27 mouse cellular contexts compared by ENCODE assay signal in genomic region chr15:53001964-53002363, GRCm38 (mm10).
DNase-seq lines count a peak whose midpoint lies in the region; ATAC-seq and TF ChIP-seq lines count a peak whose summit lies in the region.
"Had no signal": no experiment of that assay in that cellular context is flagged by ENCODE, and none has a peak within 500 bp of the region (broad histone marks: within the 10 kb centered on the region; RNA-seq: fewer than 3 reads in every experiment).

No protein-coding gene starts in this region.

- no peak for TF ChIP-seq POLR2A in myocyte (IDR thresholded peaks at IDR 0.05; ENCODE audit: insufficient read length, low read depth)

- peak overlapping the region; percentile 79 for H3K27ac ChIP-seq in left cerebral cortex, adult 2 months
- no peak overlapping the region for H3K27ac ChIP-seq in kidney, embryonic 16.5 days (ENCODE audit: low read length)
- H3K27ac ChIP-seq: embryonic facial prominence, embryonic 12.5 days; embryonic facial prominence, embryonic 15.5 days; forebrain, embryonic 12.5 days; forebrain, embryonic 15.5 days; hindbrain, embryonic 10.5 days; hindbrain, embryonic 13.5 days; intestine, embryonic 15.5 days had no signal

- no peak overlapping the region for H3K9ac ChIP-seq in kidney, embryonic 16.5 days (replicated peaks; ENCODE audit: low read length)
- H3K9ac ChIP-seq: embryonic facial prominence, embryonic 12.5 days; embryonic facial prominence, embryonic 15.5 days; forebrain, embryonic 12.5 days; forebrain, embryonic 15.5 days; hindbrain, embryonic 13.5 days; intestine, embryonic 15.5 days had no signal

- no peaks in the 10 kb centered on the region for H3K27me3 ChIP-seq in myocyte (ENCODE audit: control insufficient read depth, insufficient read depth, insufficient read length)
- H3K27me3 ChIP-seq in kidney, embryonic 16.5 days (ENCODE audit: insufficient read depth, low read length): no peaks in the 10 kb centered on the region
- H3K27me3 ChIP-seq: embryonic facial prominence, embryonic 12.5 days; embryonic facial prominence, embryonic 15.5 days; forebrain, embryonic 12.5 days; forebrain, embryonic 15.5 days; hindbrain, embryonic 13.5 days; intestine, embryonic 15.5 days; Patski had no signal

- H3K9me3 ChIP-seq in kidney, embryonic 16.5 days (ENCODE audit: low read length): no peaks in the 10 kb centered on the region
- H3K9me3 ChIP-seq: embryonic facial prominence, embryonic 12.5 days; embryonic facial prominence, embryonic 15.5 days; forebrain, embryonic 12.5 days; forebrain, embryonic 15.5 days; hindbrain, embryonic 10.5 days; hindbrain, embryonic 13.5 days; intestine, embryonic 15.5 days had no signal

- no peak overlapping the region for H3K4me3 ChIP-seq in left cerebral cortex, adult 2 months
- H3K4me3 ChIP-seq in myocyte: no peak overlapping the region
- H3K4me3 ChIP-seq in kidney, embryonic 16.5 days (ENCODE audit: low read length): no peak overlapping the region
- H3K4me3 ChIP-seq: embryonic facial prominence, embryonic 12.5 days; embryonic facial prominence, embryonic 15.5 days; erythroblast, embryonic 14.5 days; forebrain, embryonic 12.5 days; forebrain, embryonic 15.5 days; hindbrain, embryonic 10.5 days; hindbrain, embryonic 13.5 days; intestine, embryonic 15.5 days had no signal

- 66% methylated on average over 4 of the region's 4 CpGs for WGBS in kidney, embryonic 16.5 days

- DNase-seq in adrenal gland, adult 2 months: peak; percentile 6
- DNase-seq in adrenal gland, postnatal 4 days (ENCODE audit: low spot score in 2 of 2): no peak
- DNase-seq in left cerebral cortex, adult 2 months (ENCODE audit: extremely low spot score in 1 of 2, low spot score in 2 of 2): no peak
- DNase-seq in left cerebral cortex, postnatal 4 days: no peak
- peak; percentile 41 for DNase-seq in Muller cell, postnatal 12 days (ENCODE audit: inconsistent ontology term)
- no peak for DNase-seq in heart, postnatal 25 days (ENCODE audit: low spot score)
- DNase-seq: adrenal gland, adult 8-10 months; adrenal gland, postnatal 25 days; B cell, adult 2 months; cerebellum, adult 18-20 months; cerebellum, adult 9-11 months; cerebellum, postnatal 25 days; gastrocnemius, postnatal 14 days had no signal

- intact Hi-C loops in left cerebral cortex, adult 2 months (cut with DNase I): loop anchor here (5.0 kb wide), 1 partner anchor 105 kb away; no protein-coding TSS in a partner anchor
- intact Hi-C loops in left cerebral cortex, postnatal 4 days (cut with DNase I): no loop called here
- intact Hi-C loops in heart, postnatal 25 days (cut with DNase I): no loop called here

- H3K79me2 ChIP-seq in myocyte (ENCODE audit: control insufficient read depth, insufficient read depth): no peaks in the 10 kb centered on the region

- no peak overlapping the region for H3ac ChIP-seq in myocyte (ENCODE audit: control insufficient read depth, insufficient read length)

- peak overlapping the region; percentile 18 for H3K4me2 ChIP-seq in myocyte (ENCODE audit: low read depth)
- no peak overlapping the region for H3K4me2 ChIP-seq in kidney, embryonic 16.5 days (replicated peaks; ENCODE audit: low read depth, low read length)
- H3K4me2 ChIP-seq: embryonic facial prominence, embryonic 12.5 days; embryonic facial prominence, embryonic 15.5 days; forebrain, embryonic 12.5 days; forebrain, embryonic 15.5 days; heart, embryonic 11.5 days; hindbrain, embryonic 13.5 days; intestine, embryonic 15.5 days had no signal

- H3K4me1 ChIP-seq in kidney, embryonic 16.5 days (ENCODE audit: insufficient read depth, low read length): no peaks in the 10 kb centered on the region
- H3K4me1 ChIP-seq: embryonic facial prominence, embryonic 12.5 days; embryonic facial prominence, embryonic 15.5 days; forebrain, embryonic 12.5 days; forebrain, embryonic 15.5 days; hindbrain, embryonic 10.5 days; hindbrain, embryonic 13.5 days; intestine, embryonic 15.5 days had no signal

- TF ChIP-seq CTCF in left cerebral cortex, adult 2 months (IDR thresholded peaks at IDR 0.05): no peak

- ATAC-seq in kidney, embryonic 16.5 days (ENCODE audit: low FRiP score, low TSS enrichment): no peak
- ATAC-seq: CD4-positive, CD25-positive, alpha-beta regulatory T cell, adult 4 months; forebrain, embryonic 15.5 days; hindbrain, embryonic 16.5 days; intestine, embryonic 15.5 days; Patski had no signal

- no peaks in the 10 kb centered on the region for H3K36me3 ChIP-seq in myocyte (ENCODE audit: control insufficient read depth, insufficient read depth)
- no peaks in the 10 kb centered on the region for H3K36me3 ChIP-seq in kidney, embryonic 16.5 days (ENCODE audit: insufficient read depth, low read length)
- H3K36me3 ChIP-seq: embryonic facial prominence, embryonic 12.5 days; embryonic facial prominence, embryonic 15.5 days; forebrain, embryonic 12.5 days; forebrain, embryonic 15.5 days; hindbrain, embryonic 10.5 days; hindbrain, embryonic 13.5 days; intestine, embryonic 15.5 days had no signal

TF ChIP-seq in myocyte, 11 proteins besides CTCF, POLR2A, EP300 and RAD21:
- TF ChIP-seq USF1 (IDR thresholded peaks at IDR 0.05; ENCODE audit: low read depth) (no peak), CEBPB (IDR thresholded peaks at IDR 0.05; ENCODE audit: insufficient read depth, poor library complexity, severe bottlenecking) (peak; percentile 96)

Comparison
In these comparisons a context has a peak if more than half of its experiments do, and no peak if none do; other contexts are left out.
1. DNase-seq: peak in adrenal gland, adult 2 months (single experiment) and Muller cell, postnatal 12 days (single experiment); none in adrenal gland, postnatal 4 days (0 of 2), left cerebral cortex, adult 2 months (0 of 2), left cerebral cortex, postnatal 4 days (single experiment) and heart, postnatal 25 days (single experiment).